Mouse (Mus musculus): ENCODE measurements around the gene Bcl7b.

GRCm38 (mm10) chr5:135156496-135156895 lies 11.6 kb upstream of the Bcl7b start:
- no peak for TF ChIP-seq CTCF (IDR thresholded peaks at IDR 0.05; ENCODE audit: extremely low read depth, insufficient read length, insufficient replicate concordance, low read depth, low read length)
- TF ChIP-seq POLR2A (IDR thresholded peaks at IDR 0.05; ENCODE audit: low read depth, low read length): no peak
